Comparison of ENCODE assay signal across 34 mouse cellular contexts in the genomic region with DNA sequence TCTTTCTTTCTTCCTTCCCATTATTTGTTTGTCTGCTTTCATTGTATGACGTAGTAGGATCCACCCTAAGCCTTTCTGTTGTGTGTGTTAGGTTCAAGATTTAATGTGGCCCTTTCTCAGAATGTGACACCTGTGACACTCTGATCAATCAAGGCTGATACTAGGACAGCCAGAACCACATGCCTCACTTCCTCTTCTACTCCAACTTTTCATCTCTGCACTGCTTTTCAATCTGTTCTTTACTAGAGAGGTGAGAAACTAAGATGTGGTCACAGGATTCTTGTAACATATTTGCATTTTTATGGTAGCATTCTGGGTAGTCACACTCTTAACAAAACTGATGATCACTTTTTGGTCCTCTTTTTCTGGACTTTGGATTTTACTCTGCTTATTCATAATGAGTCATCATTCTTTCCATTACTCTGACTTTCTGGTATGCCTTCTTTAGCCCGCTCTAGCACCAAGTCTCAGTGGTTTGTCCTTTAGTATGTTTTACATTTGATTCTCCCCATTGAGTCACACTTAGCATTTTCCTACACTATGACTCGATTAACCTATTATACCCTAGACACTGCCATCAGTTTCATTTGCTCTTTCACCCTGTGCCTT.
A peak's percentile ranks its signal among the peaks of the same experiment; 100 is the strongest.
DNase-seq lines count a peak whose midpoint lies in the region; ATAC-seq and TF ChIP-seq lines count a peak whose summit lies in the region.
"Had no signal": no experiment of that assay in that cellular context is flagged by ENCODE, and none has a peak within 500 bp of the region (broad histone marks: within the 10 kb centered on the region; RNA-seq: fewer than 3 reads in every experiment).

No protein-coding gene starts in this region.

- 70% methylated on average over 3 of the region's 3 CpGs for WGBS in kidney, adult 2 months

- no peak overlapping the region for H3ac ChIP-seq in myocyte (ENCODE audit: control insufficient read depth, insufficient read length)

- H3K27ac ChIP-seq in kidney, adult 2 months (ENCODE audit: insufficient read depth, low read depth, low read length) = no peak overlapping the region
- H3K27ac ChIP-seq: embryonic facial prominence, embryonic 10.5 days; embryonic facial prominence, embryonic 15.5 days; hindbrain, embryonic 12.5 days; hindbrain, postnatal 0 days; kidney, embryonic 15.5 days; left cerebral cortex, adult 2 months; limb, embryonic 13.5 days; lung, embryonic 15.5 days; midbrain, embryonic 12.5 days; stomach, postnatal 0 days had no signal

- H3K4me1 ChIP-seq in kidney, adult 2 months (ENCODE audit: control insufficient read depth, insufficient read depth, low read length) = no peaks in the 10 kb centered on the region; the same call in 1 of the 2 replicates
- H3K4me1 ChIP-seq: embryonic facial prominence, embryonic 10.5 days; embryonic facial prominence, embryonic 15.5 days; hindbrain, embryonic 12.5 days; kidney, embryonic 15.5 days; limb, embryonic 13.5 days; lung, embryonic 15.5 days; megakaryocyte, embryonic 14.5 days; midbrain, embryonic 12.5 days had no signal

- TF ChIP-seq POLR2A in kidney, adult 2 months (IDR thresholded peaks at IDR 0.05; ENCODE audit: low read depth, low read length) = no peak
- TF ChIP-seq POLR2A in myocyte (IDR thresholded peaks at IDR 0.05; ENCODE audit: insufficient read length, low read depth) = no peak

- peak; percentile 51 for DNase-seq in kidney, adult 2 months
- DNase-seq in kidney, postnatal 4 days = no peak
- no peak for DNase-seq in left cerebral cortex, postnatal 14 days (ENCODE audit: low spot score in 2 of 2)
- no peak for DNase-seq in adrenal gland, postnatal 14 days
- DNase-seq in spleen, adult 18-20 months = no peak
- DNase-seq: adrenal gland, postnatal 36 days; B cell, adult 2 months; cerebellum, adult 18-20 months; cerebellum, postnatal 10 days; gastrocnemius, postnatal 25 days; heart, adult 11 months; heart, postnatal 36 days; layer of hippocampus, adult 9-11 months; lung, postnatal 4 days; thymus, adult 18-20 months; thymus, postnatal 25 days had no signal

- no peaks in the 10 kb centered on the region for H3K27me3 ChIP-seq in kidney, adult 2 months (replicated peaks; ENCODE audit: control insufficient read depth, insufficient read depth, low read length)
- no peaks in the 10 kb centered on the region for H3K27me3 ChIP-seq in myocyte (ENCODE audit: control insufficient read depth, insufficient read depth, insufficient read length)
- H3K27me3 ChIP-seq: embryonic facial prominence, embryonic 15.5 days; hindbrain, embryonic 12.5 days; kidney, embryonic 15.5 days; limb, embryonic 13.5 days; lung, embryonic 15.5 days; megakaryocyte, embryonic 14.5 days; midbrain, embryonic 12.5 days had no signal

- no peak for TF ChIP-seq CTCF in kidney, adult 2 months (conservative IDR thresholded peaks at IDR 0.05; ENCODE audit: insufficient read depth, insufficient read length, low read depth, low read length)

- H3K4me2 ChIP-seq in myocyte (ENCODE audit: low read depth) = peak overlapping the region; percentile 19
- H3K4me2 ChIP-seq: embryonic facial prominence, embryonic 15.5 days; heart, embryonic 11.5 days; hindbrain, embryonic 12.5 days; kidney, embryonic 15.5 days; limb, embryonic 13.5 days; liver, embryonic 11.5 days; lung, embryonic 15.5 days; midbrain, embryonic 12.5 days had no signal

- no peaks in the 10 kb centered on the region for H3K36me3 ChIP-seq in kidney, adult 2 months (ENCODE audit: control insufficient read depth, insufficient read depth, low read length)
- H3K36me3 ChIP-seq in myocyte (ENCODE audit: control insufficient read depth, insufficient read depth) = peaks cover 5% of the 10 kb centered on the region
- H3K36me3 ChIP-seq: embryonic facial prominence, embryonic 10.5 days; hindbrain, embryonic 12.5 days; lung, embryonic 15.5 days; midbrain, embryonic 12.5 days had no signal

- H3K4me3 ChIP-seq in kidney, adult 2 months (ENCODE audit: insufficient read depth, low read depth, low read length) = no peak overlapping the region
- no peak overlapping the region for H3K4me3 ChIP-seq in myocyte
- H3K4me3 ChIP-seq: embryonic facial prominence, embryonic 10.5 days; embryonic facial prominence, embryonic 15.5 days; hindbrain, embryonic 12.5 days; kidney, embryonic 15.5 days; left cerebral cortex, adult 2 months; limb, embryonic 13.5 days; lung, embryonic 15.5 days; megakaryocyte, embryonic 14.5 days; midbrain, embryonic 12.5 days had no signal

- H3K79me2 ChIP-seq in myocyte (ENCODE audit: control insufficient read depth, insufficient read depth) = no peaks in the 10 kb centered on the region

- peak; percentile 73 for ATAC-seq in CD4-positive, CD25-positive, alpha-beta regulatory T cell, adult 4 months
- peak; percentile 63 for ATAC-seq in activated CD4-positive, CD25-positive, alpha-beta regulatory T cell, adult 4 months
- ATAC-seq: forebrain, embryonic 14.5 days; hindbrain, postnatal 0 days; intestine, postnatal 0 days had no signal

- intact Hi-C loops in left cerebral cortex, postnatal 14 days (cut with DNase I) = no loop called here

TF ChIP-seq in myocyte, 11 proteins besides CTCF, POLR2A, EP300 and RAD21:
- TF ChIP-seq CEBPB (IDR thresholded peaks at IDR 0.05; ENCODE audit: insufficient read depth, poor library complexity, severe bottlenecking) (no peak), MAX (IDR thresholded peaks at IDR 0.05; ENCODE audit: low read depth) (no peak), SRF (IDR thresholded peaks at IDR 0.05; ENCODE audit: control insufficient read depth, insufficient read length, low read depth) (no peak), MYOG (IDR thresholded peaks at IDR 0.05; ENCODE audit: control insufficient read depth in 1 of 3, insufficient read depth in 1 of 3, insufficient read length in 2 of 3, low read depth in 2 of 3) (no peak), TCF12 (IDR thresholded peaks at IDR 0.05; ENCODE audit: insufficient read depth, poor library complexity, severe bottlenecking) (no peak), REST (IDR thresholded peaks at IDR 0.05; ENCODE audit: insufficient read depth, insufficient read length) (no peak), MYOD1 (IDR thresholded peaks at IDR 0.05; ENCODE audit: control insufficient read depth in 1 of 3, insufficient read length in 2 of 3, low read depth in 2 of 3) (no peak), POLR2AphosphoS2 (IDR thresholded peaks at IDR 0.05; ENCODE audit: insufficient read length, low read depth) (no peak), USF1 (IDR thresholded peaks at IDR 0.05; ENCODE audit: low read depth) (no peak)
